Mouse (Mus musculus): Measurements from ENCODE around the gene Nr2c2.

- no peak for TF ChIP-seq FLI1 (IDR thresholded peaks at IDR 0.05; ENCODE audit: low read length)
- TF ChIP-seq GATA1 (IDR thresholded peaks at IDR 0.05; ENCODE audit: borderline replicate concordance, low read length) = no peak
Observed at GRCm38 (mm10) chr6:92183621-92184131, 92.5 kb downstream of the Nr2c2 start, which contains the start of gene Mrps25.

Data from megakaryocyte, embryonic 14.5 days (primary cell).